Mouse (Mus musculus) spleen, adult 2 months (tissue): ENCODE measurements around the gene Acyp2.

ENCODE experiments used
- CTCF ChIP-seq: fragments of 200-500 bp; IDR thresholded peaks from 2 replicates; pipeline ENCODE4 v1.5.1; 2011; ENCODE audit warnings: mild to moderate bottlenecking, inconsistent platforms; ENCODE audit not compliant: insufficient read depth, insufficient read length, insufficient replicate concordance; ENCODE audit errors: extremely low read depth
- POLR2A ChIP-seq: fragments of 200-500 bp; IDR thresholded peaks from 2 replicates; pipeline ENCODE4 v1.6.1; 2011; ENCODE audit warnings: low read depth, low read length, inconsistent platforms

DNA sequence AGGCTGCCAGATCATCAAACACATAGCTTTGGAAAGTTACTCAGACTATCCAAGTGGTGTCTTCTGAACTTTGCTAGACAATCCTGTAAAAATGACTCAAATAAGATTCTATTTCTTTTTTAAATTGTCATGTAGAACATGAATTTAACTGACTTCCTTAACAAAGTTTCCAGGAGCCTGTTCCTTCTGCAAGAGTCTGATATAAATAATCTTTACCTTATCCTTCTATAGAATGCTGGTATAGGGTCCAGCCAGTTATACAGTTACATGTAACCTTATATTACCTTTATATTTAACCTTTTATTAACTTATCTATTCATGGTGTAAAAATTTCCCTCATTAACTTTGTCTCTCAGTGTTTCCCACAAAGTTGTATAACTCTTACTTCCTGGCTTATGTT is 36.7 kb downstream of the Acyp2 start:
- TF ChIP-seq POLR2A (no peak), CTCF (no peak)
